ENCODE assay signal across 28 mouse cellular contexts in genomic region chr12:116159695-116160094, GRCm38 (mm10).
DNase-seq lines count a peak whose midpoint lies in the region; ATAC-seq and TF ChIP-seq lines count a peak whose summit lies in the region.
"Had no signal": no experiment of that assay in that cellular context is flagged by ENCODE, and none has a peak within 500 bp of the region (broad histone marks: within the 10 kb centered on the region; RNA-seq: fewer than 3 reads in every experiment).

No protein-coding gene starts in this region.

- no peak overlapping the region for H3K27ac ChIP-seq in hindbrain, postnatal 0 days
- H3K27ac ChIP-seq in hindbrain, embryonic 11.5 days (ENCODE audit: low read depth, low read length) = no peak overlapping the region
- no peak overlapping the region for H3K27ac ChIP-seq in midbrain, postnatal 0 days (ENCODE audit: low read depth, low read length)
- H3K27ac ChIP-seq in midbrain, embryonic 10.5 days (replicated peaks) = no peak overlapping the region
- H3K27ac ChIP-seq in stomach, embryonic 15.5 days = peak overlapping the region; percentile 44; the same call in 1 of the 2 replicates
- no peak overlapping the region for H3K27ac ChIP-seq in embryonic facial prominence, embryonic 10.5 days (replicated peaks)
- H3K27ac ChIP-seq: embryonic facial prominence, embryonic 13.5 days; forebrain, embryonic 12.5 days; forebrain, embryonic 15.5 days; heart, adult 2 months; heart, embryonic 10.5 days; heart, embryonic 13.5 days; hindbrain, embryonic 13.5 days had no signal

- DNase-seq in hindbrain, postnatal 0 days (ENCODE audit: low spot score) = no peak
- no peak for DNase-seq in hindbrain, embryonic 11.5 days (ENCODE audit: low spot score)
- no peak for DNase-seq in midbrain, postnatal 0 days (ENCODE audit: low spot score)
- DNase-seq in midbrain, embryonic 10.5 days (ENCODE audit: low spot score) = no peak
- no peak for DNase-seq in embryonic facial prominence, embryonic 10.5 days (ENCODE audit: low spot score)
- DNase-seq in kidney, adult 18-20 months = no peak
- DNase-seq: adrenal gland, adult 2 months; adrenal gland, postnatal 14 days; B cell, adult 2 months; cerebellum, adult 11 months; cerebellum, adult 2 months; cerebellum, adult 9-11 months; cerebellum, postnatal 25 days; gastrocnemius, postnatal 25 days; heart, adult 2 months; heart, postnatal 14 days had no signal

- TF ChIP-seq CTCF in hindbrain, postnatal 0 days (IDR thresholded peaks at IDR 0.05; ENCODE audit: low read depth) = 0 out of 2 replicates have a peak, but pooled peaks have one; percentile 11
- 0 out of 2 replicates have a peak, but pooled peaks have one; percentile 16 for TF ChIP-seq CTCF in midbrain, postnatal 0 days (IDR thresholded peaks at IDR 0.05)

- H3K9me3 ChIP-seq in hindbrain, postnatal 0 days (ENCODE audit: low read length) = no peaks in the 10 kb centered on the region
- no peaks in the 10 kb centered on the region for H3K9me3 ChIP-seq in hindbrain, embryonic 11.5 days (ENCODE audit: control insufficient read depth, low read length)
- no peaks in the 10 kb centered on the region for H3K9me3 ChIP-seq in midbrain, postnatal 0 days (ENCODE audit: low read length)
- H3K9me3 ChIP-seq in midbrain, embryonic 10.5 days (replicated peaks) = no peaks in the 10 kb centered on the region
- H3K9me3 ChIP-seq in stomach, embryonic 15.5 days = no peaks in the 10 kb centered on the region
- H3K9me3 ChIP-seq in embryonic facial prominence, embryonic 10.5 days = no peaks in the 10 kb centered on the region
- H3K9me3 ChIP-seq: embryonic facial prominence, embryonic 13.5 days; forebrain, embryonic 12.5 days; forebrain, embryonic 15.5 days; G1E; heart, embryonic 10.5 days; heart, embryonic 13.5 days; hindbrain, embryonic 13.5 days had no signal

- no peak overlapping the region for H3K4me2 ChIP-seq in hindbrain, postnatal 0 days (ENCODE audit: low read depth, low read length)
- H3K4me2 ChIP-seq in hindbrain, embryonic 11.5 days (replicated peaks; ENCODE audit: low read depth, low read length) = no peak overlapping the region
- H3K4me2 ChIP-seq in midbrain, postnatal 0 days (ENCODE audit: low read depth, low read length, poor library complexity, severe bottlenecking) = no peak overlapping the region
- H3K4me2 ChIP-seq in stomach, embryonic 15.5 days = no peak overlapping the region
- H3K4me2 ChIP-seq: embryonic facial prominence, embryonic 13.5 days; forebrain, embryonic 12.5 days; forebrain, embryonic 15.5 days; heart, embryonic 13.5 days; hindbrain, embryonic 13.5 days had no signal

- no peak overlapping the region for H3K4me3 ChIP-seq in hindbrain, postnatal 0 days (ENCODE audit: low read length)
- no peak overlapping the region for H3K4me3 ChIP-seq in hindbrain, embryonic 11.5 days (ENCODE audit: low read depth, low read length)
- H3K4me3 ChIP-seq in midbrain, postnatal 0 days (ENCODE audit: low read depth, low read length) = no peak overlapping the region
- no peak overlapping the region for H3K4me3 ChIP-seq in midbrain, embryonic 10.5 days
- no peak overlapping the region for H3K4me3 ChIP-seq in stomach, embryonic 15.5 days (replicated peaks)
- H3K4me3 ChIP-seq in embryonic facial prominence, embryonic 10.5 days = no peak overlapping the region
- H3K4me3 ChIP-seq: embryonic facial prominence, embryonic 13.5 days; erythroblast, embryonic 14.5 days; forebrain, embryonic 12.5 days; forebrain, embryonic 15.5 days; heart, adult 2 months; heart, embryonic 10.5 days; heart, embryonic 13.5 days; hindbrain, embryonic 13.5 days had no signal

- WGBS in hindbrain, postnatal 0 days = 85% methylated on average over 2 of the region's 2 CpGs
- 94% methylated on average over 2 of the region's 2 CpGs for WGBS in hindbrain, embryonic 11.5 days
- 73% methylated on average over 2 of the region's 2 CpGs for WGBS in midbrain, postnatal 0 days
- 93% methylated on average over 2 of the region's 2 CpGs for WGBS in midbrain, embryonic 10.5 days
- 59% methylated on average over 2 of the region's 2 CpGs for WGBS in stomach, embryonic 15.5 days
- WGBS in embryonic facial prominence, embryonic 10.5 days = 86% methylated on average over 2 of the region's 2 CpGs

- H3K36me3 ChIP-seq in hindbrain, postnatal 0 days (ENCODE audit: insufficient read depth, low read length) = no peaks in the 10 kb centered on the region
- no peaks in the 10 kb centered on the region for H3K36me3 ChIP-seq in hindbrain, embryonic 11.5 days (ENCODE audit: control insufficient read depth, insufficient read depth, low read length)
- no peaks in the 10 kb centered on the region for H3K36me3 ChIP-seq in midbrain, postnatal 0 days (ENCODE audit: insufficient read depth, low read length)
- no peaks in the 10 kb centered on the region for H3K36me3 ChIP-seq in midbrain, embryonic 10.5 days
- H3K36me3 ChIP-seq in stomach, embryonic 15.5 days = no peaks in the 10 kb centered on the region
- no peaks in the 10 kb centered on the region for H3K36me3 ChIP-seq in embryonic facial prominence, embryonic 10.5 days (replicated peaks)
- H3K36me3 ChIP-seq: embryonic facial prominence, embryonic 13.5 days; forebrain, embryonic 12.5 days; forebrain, embryonic 15.5 days; G1E; heart, embryonic 10.5 days; heart, embryonic 13.5 days; hindbrain, embryonic 13.5 days had no signal

- no peaks in the 10 kb centered on the region for H3K4me1 ChIP-seq in hindbrain, postnatal 0 days (ENCODE audit: insufficient read depth, low read length)
- no peaks in the 10 kb centered on the region for H3K4me1 ChIP-seq in hindbrain, embryonic 11.5 days (replicated peaks; ENCODE audit: control insufficient read depth, insufficient read depth, low read length)
- H3K4me1 ChIP-seq in midbrain, postnatal 0 days (ENCODE audit: insufficient read depth, low read length) = no peaks in the 10 kb centered on the region
- no peaks in the 10 kb centered on the region for H3K4me1 ChIP-seq in midbrain, embryonic 10.5 days
- H3K4me1 ChIP-seq in stomach, embryonic 15.5 days = no peaks in the 10 kb centered on the region
- H3K4me1 ChIP-seq in embryonic facial prominence, embryonic 10.5 days = no peaks in the 10 kb centered on the region
- H3K4me1 ChIP-seq: embryonic facial prominence, embryonic 13.5 days; forebrain, embryonic 12.5 days; forebrain, embryonic 15.5 days; heart, embryonic 10.5 days; heart, embryonic 13.5 days; hindbrain, embryonic 13.5 days had no signal

- H3K9ac ChIP-seq in hindbrain, postnatal 0 days (replicated peaks; ENCODE audit: low read length) = no peak overlapping the region
- H3K9ac ChIP-seq in hindbrain, embryonic 11.5 days (ENCODE audit: low read depth, low read length) = no peak overlapping the region
- H3K9ac ChIP-seq in midbrain, postnatal 0 days (replicated peaks; ENCODE audit: low read length, poor library complexity, severe bottlenecking) = no peak overlapping the region
- no peak overlapping the region for H3K9ac ChIP-seq in stomach, embryonic 15.5 days
- H3K9ac ChIP-seq: embryonic facial prominence, embryonic 13.5 days; forebrain, embryonic 12.5 days; forebrain, embryonic 15.5 days; heart, embryonic 13.5 days; hindbrain, embryonic 13.5 days had no signal

- no peaks in the 10 kb centered on the region for H3K27me3 ChIP-seq in hindbrain, postnatal 0 days (ENCODE audit: insufficient read depth, low read length)
- no peaks in the 10 kb centered on the region for H3K27me3 ChIP-seq in hindbrain, embryonic 11.5 days (ENCODE audit: control insufficient read depth, insufficient read depth, low read length)
- no peaks in the 10 kb centered on the region for H3K27me3 ChIP-seq in midbrain, postnatal 0 days (ENCODE audit: insufficient read depth, low read length)
- no peaks in the 10 kb centered on the region for H3K27me3 ChIP-seq in midbrain, embryonic 10.5 days (ENCODE audit: low read depth, poor library complexity, severe bottlenecking)
- H3K27me3 ChIP-seq in stomach, embryonic 15.5 days (replicated peaks) = no peaks in the 10 kb centered on the region
- H3K27me3 ChIP-seq in embryonic facial prominence, embryonic 10.5 days (replicated peaks; ENCODE audit: low read depth, poor library complexity, severe bottlenecking) = no peaks in the 10 kb centered on the region
- H3K27me3 ChIP-seq: CH12.LX; embryonic facial prominence, embryonic 13.5 days; forebrain, embryonic 12.5 days; forebrain, embryonic 15.5 days; heart, embryonic 13.5 days; hindbrain, embryonic 13.5 days; Patski had no signal

- ATAC-seq in hindbrain, postnatal 0 days = no peak
- no peak for ATAC-seq in hindbrain, embryonic 11.5 days (ENCODE audit: low FRiP score)
- ATAC-seq in midbrain, postnatal 0 days (ENCODE audit: low FRiP score) = no peak
- ATAC-seq in stomach, embryonic 15.5 days (ENCODE audit: insufficient read depth, low FRiP score, low read depth) = no peak
- ATAC-seq: forebrain, embryonic 15.5 days; hindbrain, embryonic 16.5 days; Patski had no signal
